Mouse (Mus musculus): ENCODE measurements at regions not wholly inside any gene's neighbourhood (a gene's known extent, or its start where the extent isn't known, plus 50 kb on each side); places are given as distances from the start of the nearest gene placed in this dataset.

- peak; percentile 61; the same call in 1 of the 2 replicates for ATAC-seq (ENCODE audit: low FRiP score)
- 41% methylated on average over 3 of the region's 3 CpGs for WGBS
- Histone ChIP-seq H3K9ac (replicated peaks) (no peak overlapping the region), H3K9me3 (replicated peaks) (no peaks in the 10 kb centered on the region), H3K36me3 (no peaks in the 10 kb centered on the region), H3K4me1 (peaks cover 3% of the 10 kb centered on the region), H3K27ac (replicated peaks) (no peak overlapping the region), H3K27me3 (replicated peaks) (no peaks in the 10 kb centered on the region), H3K4me2 (no peak overlapping the region), H3K4me3 (replicated peaks) (no peak overlapping the region)
Measured at GRCm38 (mm10) chr5:106789136-106789535, 92.0 kb upstream of the Zfp644 start.

GRCm38 (mm10) chr5:106785065-106785464, 88.0 kb upstream of the Zfp644 start:
- 85% methylated on average over 2 of the region's 2 CpGs for WGBS
- H3K36me3 ChIP-seq = no peaks in the 10 kb centered on the region
- no peaks in the 10 kb centered on the region for H3K9me3 ChIP-seq (replicated peaks)
- no peak overlapping the region for H3K27ac ChIP-seq (replicated peaks)
- H3K4me1 ChIP-seq = peaks cover 7% of the 10 kb centered on the region
- no peak overlapping the region for H3K9ac ChIP-seq (replicated peaks)
- H3K4me3 ChIP-seq (replicated peaks) = no peak overlapping the region
- no peaks in the 10 kb centered on the region for H3K27me3 ChIP-seq (replicated peaks)
- ATAC-seq (ENCODE audit: low FRiP score) = no peak
- no peak overlapping the region for H3K4me2 ChIP-seq

GRCm38 (mm10) chr5:106783864-106784609, 87.0 kb upstream of the Zfp644 start:
- H3K4me3 ChIP-seq (replicated peaks) = peak overlapping the region; percentile 18; the same call in 1 of the 2 replicates
- H3K9me3 ChIP-seq (replicated peaks) = no peaks in the 10 kb centered on the region
- H3K4me2 ChIP-seq = peak overlapping the region; percentile 50
- H3K27me3 ChIP-seq (replicated peaks) = no peaks in the 10 kb centered on the region
- H3K36me3 ChIP-seq = no peaks in the 10 kb centered on the region
- H3K9ac ChIP-seq (replicated peaks) = no peak overlapping the region
- peaks cover 7% of the 10 kb centered on the region for H3K4me1 ChIP-seq
- WGBS = 21% methylated on average over 11 of the region's 11 CpGs
- no peak for ATAC-seq (ENCODE audit: low FRiP score)
- H3K27ac ChIP-seq (replicated peaks) = no peak overlapping the region

GRCm38 (mm10) chr5:106780749-106781148, 83.7 kb upstream of the Zfp644 start:
- Histone ChIP-seq H3K9ac (replicated peaks) (no peak overlapping the region), H3K4me3 (replicated peaks) (no peak overlapping the region), H3K4me1 (peaks cover 7% of the 10 kb centered on the region), H3K27me3 (replicated peaks) (no peaks in the 10 kb centered on the region), H3K9me3 (replicated peaks) (no peaks in the 10 kb centered on the region), H3K36me3 (no peaks in the 10 kb centered on the region), H3K27ac (replicated peaks) (no peak overlapping the region), H3K4me2 (no peak overlapping the region)
- no peak for ATAC-seq (ENCODE audit: low FRiP score)
- 94% methylated on average over 10 of the region's 10 CpGs for WGBS

GRCm38 (mm10) chr5:106778176-106778781, 81.2 kb upstream of the Zfp644 start:
- H3K4me1 ChIP-seq = no peaks in the 10 kb centered on the region
- no peak overlapping the region for H3K27ac ChIP-seq (replicated peaks)
- H3K4me3 ChIP-seq (replicated peaks) = no peak overlapping the region
- no peak overlapping the region for H3K9ac ChIP-seq (replicated peaks)
- H3K27me3 ChIP-seq (replicated peaks) = no peaks in the 10 kb centered on the region
- WGBS = 46% methylated on average over 8 of the region's 8 CpGs
- H3K9me3 ChIP-seq (replicated peaks) = no peaks in the 10 kb centered on the region
- ATAC-seq (ENCODE audit: low FRiP score) = no peak
- H3K36me3 ChIP-seq = no peaks in the 10 kb centered on the region
- no peak overlapping the region for H3K4me2 ChIP-seq

GRCm38 (mm10) chr5:106775010-106775693, 78.1 kb upstream of the Zfp644 start:
- no peak overlapping the region for H3K4me3 ChIP-seq (replicated peaks)
- no peak overlapping the region for H3K4me2 ChIP-seq
- no peak for ATAC-seq (ENCODE audit: low FRiP score)
- 62% methylated on average over 5 of the region's 5 CpGs for WGBS
- no peak overlapping the region for H3K27ac ChIP-seq (replicated peaks)
- no peaks in the 10 kb centered on the region for H3K9me3 ChIP-seq (replicated peaks)
- H3K4me1 ChIP-seq = no peaks in the 10 kb centered on the region
- no peaks in the 10 kb centered on the region for H3K27me3 ChIP-seq (replicated peaks)
- H3K9ac ChIP-seq (replicated peaks) = no peak overlapping the region
- no peaks in the 10 kb centered on the region for H3K36me3 ChIP-seq

GRCm38 (mm10) chr5:106773201-106773934, 76.3 kb upstream of the Zfp644 start:
- no peak; the same call in 1 of the 2 replicates for ATAC-seq (ENCODE audit: low FRiP score)
- no peaks in the 10 kb centered on the region for H3K4me1 ChIP-seq
- H3K9me3 ChIP-seq (replicated peaks) = no peaks in the 10 kb centered on the region
- no peaks in the 10 kb centered on the region for H3K27me3 ChIP-seq (replicated peaks)
- H3K4me2 ChIP-seq = no peak overlapping the region
- H3K4me3 ChIP-seq (replicated peaks) = no peak overlapping the region
- H3K36me3 ChIP-seq = no peaks in the 10 kb centered on the region
- 23% methylated on average over 3 of the region's 3 CpGs for WGBS
- no peak overlapping the region for H3K9ac ChIP-seq (replicated peaks)
- H3K27ac ChIP-seq (replicated peaks) = no peak overlapping the region

- Histone ChIP-seq H3K4me2 (no peak overlapping the region), H3K4me3 (replicated peaks) (no peak overlapping the region), H3K27ac (replicated peaks) (no peak overlapping the region), H3K27me3 (replicated peaks) (no peaks in the 10 kb centered on the region), H3K9me3 (replicated peaks) (no peaks in the 10 kb centered on the region), H3K36me3 (no peaks in the 10 kb centered on the region), H3K9ac (replicated peaks) (no peak overlapping the region), H3K4me1 (no peaks in the 10 kb centered on the region)
- no peak for ATAC-seq (ENCODE audit: low FRiP score)
- WGBS = 100% methylated on average over 1 of the region's 1 CpGs
Measured at GRCm38 (mm10) chr5:106771029-106771428, 73.9 kb upstream of the Zfp644 start.

GRCm38 (mm10) chr5:106765335-106765734, 68.2 kb upstream of the Zfp644 start:
- H3K4me3 ChIP-seq (replicated peaks) = no peak overlapping the region
- H3K9ac ChIP-seq (replicated peaks) = no peak overlapping the region
- no peaks in the 10 kb centered on the region for H3K36me3 ChIP-seq
- no peak for ATAC-seq (ENCODE audit: low FRiP score)
- no peak overlapping the region for H3K27ac ChIP-seq (replicated peaks)
- no peak overlapping the region for H3K4me2 ChIP-seq
- WGBS = 93% methylated on average over 3 of the region's 3 CpGs
- H3K4me1 ChIP-seq = peaks cover 9% of the 10 kb centered on the region
- H3K27me3 ChIP-seq (replicated peaks) = no peaks in the 10 kb centered on the region
- H3K9me3 ChIP-seq (replicated peaks) = no peaks in the 10 kb centered on the region

- Histone ChIP-seq H3K9me3 (replicated peaks) (no peaks in the 10 kb centered on the region), H3K27ac (replicated peaks) (0 out of 2 replicates have a peak overlapping the region, but pooled peaks have one; percentile 23), H3K36me3 (no peaks in the 10 kb centered on the region), H3K4me2 (no peak overlapping the region), H3K9ac (replicated peaks) (no peak overlapping the region), H3K4me3 (replicated peaks) (no peak overlapping the region), H3K27me3 (replicated peaks) (peaks cover 5% of the 10 kb centered on the region), H3K4me1 (peaks cover 9% of the 10 kb centered on the region)
- peak; percentile 76 for ATAC-seq (ENCODE audit: low FRiP score)
- WGBS = 30% methylated on average over 3 of the region's 3 CpGs
Measured at GRCm38 (mm10) chr5:106763283-106763682, 66.2 kb upstream of the Zfp644 start.

- ATAC-seq (ENCODE audit: low FRiP score) = no peak
- Histone ChIP-seq H3K27me3 (replicated peaks) (peaks cover 21% of the 10 kb centered on the region), H3K36me3 (no peaks in the 10 kb centered on the region), H3K9me3 (replicated peaks) (no peaks in the 10 kb centered on the region), H3K9ac (replicated peaks) (no peak overlapping the region), H3K4me3 (replicated peaks) (peak overlapping the region; percentile 27; the same call in 1 of the 2 replicates), H3K27ac (replicated peaks) (no peak overlapping the region), H3K4me1 (peaks cover 21% of the 10 kb centered on the region), H3K4me2 (peak overlapping the region; percentile 59; the same call in 1 of the 2 replicates)
- 8% methylated on average over 16 of the region's 16 CpGs for WGBS
Measured at GRCm38 (mm10) chr5:106758036-106758435, 60.9 kb upstream of the Zfp644 start.
